Mouse (Mus musculus): ENCODE measurements around the gene Tlx3. TPM values are rescaled to one million over a fixed set of nuclear protein-coding genes. Genes with fewer than 3 reads are reported as not detected.

Gene Tlx3
- polyA plus RNA-seq (2012; fragmentation: generic; extraction: Trizol) = not detected

DNA sequence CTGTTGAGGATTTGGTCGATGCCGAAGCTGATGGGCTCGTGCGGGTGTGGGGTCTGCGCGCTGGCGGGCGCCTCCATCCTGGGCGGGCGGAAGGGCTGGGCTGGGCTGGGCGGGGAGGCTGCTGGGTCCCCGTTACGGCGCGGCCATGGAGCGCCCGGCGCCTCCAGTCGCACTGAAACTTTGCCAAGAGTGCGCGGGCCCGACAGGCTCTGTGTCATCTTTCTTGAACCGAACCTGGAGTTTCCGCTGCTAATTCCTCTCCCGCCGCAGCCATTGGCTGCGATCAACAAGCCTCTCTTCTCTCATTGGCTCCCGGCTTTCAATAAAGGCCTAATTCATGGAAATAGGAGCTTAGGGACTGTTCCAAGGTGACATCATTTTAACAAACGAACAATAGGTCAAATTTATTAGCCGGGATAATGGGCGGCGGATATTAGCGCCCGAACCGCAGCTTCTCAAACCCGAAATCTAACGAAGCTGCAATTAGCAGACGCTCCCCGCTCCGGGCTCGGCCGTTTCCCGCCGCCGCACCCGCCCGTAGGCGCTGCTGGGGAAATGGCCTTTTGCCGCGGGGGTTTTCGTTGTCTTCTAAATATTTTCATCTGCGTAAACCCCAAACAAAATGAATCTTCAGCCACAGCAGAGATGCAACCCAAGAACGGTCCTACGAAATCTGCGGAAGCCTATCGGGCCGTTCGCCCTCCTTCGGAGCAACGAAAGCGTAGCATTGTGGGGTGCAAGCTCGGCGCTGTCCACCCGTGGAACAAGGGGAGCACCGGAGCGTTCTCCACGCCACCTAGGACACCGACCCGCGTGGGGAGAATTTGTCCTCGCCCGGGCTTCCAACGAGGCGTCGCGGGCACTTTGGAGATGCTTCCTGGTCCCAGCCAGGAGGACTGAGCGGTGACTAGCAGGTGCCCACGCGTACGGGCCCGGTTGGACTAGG is at the start of gene Tlx3:
TSS of gene Tlx3 (minus strand) at position 207 of the 946 bp plus-strand sequence.
- no peaks in the 10 kb centered on the region for H3K36me3 ChIP-seq (ENCODE audit: control insufficient read depth, insufficient read depth)
- H3ac ChIP-seq (ENCODE audit: control insufficient read depth, insufficient read length) = no peak within 1 kb of the TSS
- peaks cover 13% of the 10 kb centered on the region for H3K27me3 ChIP-seq (ENCODE audit: control insufficient read depth, insufficient read depth, insufficient read length)
- no peaks in the 10 kb centered on the region for H3K79me2 ChIP-seq (ENCODE audit: control insufficient read depth, insufficient read depth)
- no peak within 1 kb of the TSS for H3K4me2 ChIP-seq (ENCODE audit: low read depth)
- no peak within 1 kb of the TSS for H3K4me3 ChIP-seq
- TF ChIP-seq USF1 (IDR thresholded peaks at IDR 0.05; ENCODE audit: low read depth) (no peak), TCF3 (IDR thresholded peaks at IDR 0.05; ENCODE audit: insufficient read length, low read depth) (no peak), POLR2A (IDR thresholded peaks at IDR 0.05; ENCODE audit: insufficient read length, low read depth) (no peak), POLR2AphosphoS2 (IDR thresholded peaks at IDR 0.05; ENCODE audit: insufficient read length, low read depth) (no peak), MYOG (IDR thresholded peaks at IDR 0.05; ENCODE audit: control insufficient read depth in 1 of 3, insufficient read depth in 1 of 3, insufficient read length in 2 of 3, low read depth in 2 of 3) (no peak), CEBPB (IDR thresholded peaks at IDR 0.05; ENCODE audit: insufficient read depth, poor library complexity, severe bottlenecking) (no peak), E2F4 (IDR thresholded peaks at IDR 0.05; ENCODE audit: insufficient read depth) (no peak), SRF (IDR thresholded peaks at IDR 0.05; ENCODE audit: control insufficient read depth, insufficient read length, low read depth) (no peak), REST (IDR thresholded peaks at IDR 0.05; ENCODE audit: insufficient read depth, insufficient read length) (no peak), TCF12 (IDR thresholded peaks at IDR 0.05; ENCODE audit: insufficient read depth, poor library complexity, severe bottlenecking) (no peak), MYOD1 (IDR thresholded peaks at IDR 0.05; ENCODE audit: control insufficient read depth in 1 of 3, insufficient read length in 2 of 3, low read depth in 2 of 3) (no peak), MAX (IDR thresholded peaks at IDR 0.05; ENCODE audit: low read depth) (no peak)

DNA sequence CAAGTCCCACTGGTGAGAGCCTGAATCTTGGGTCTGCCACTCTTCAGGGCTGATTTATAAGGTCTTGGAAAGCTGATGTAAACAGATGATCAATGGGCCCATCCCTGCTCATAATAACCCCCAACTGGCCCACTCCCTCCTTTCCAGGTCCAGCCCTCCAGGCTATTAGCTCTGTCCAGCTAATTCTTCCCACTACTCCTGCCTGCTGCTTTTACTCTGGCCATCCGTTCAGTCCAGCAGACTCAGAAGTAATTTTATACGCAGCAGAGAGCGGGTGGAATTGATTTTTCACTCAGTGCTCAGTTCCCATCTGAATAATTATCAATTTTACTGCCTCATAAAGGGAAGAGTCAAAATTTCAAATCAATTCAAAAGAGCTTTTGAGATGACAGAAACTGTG is 36.9 kb upstream of the Tlx3 start:
- no peak overlapping the region for H3K4me2 ChIP-seq (ENCODE audit: low read depth)
- no peaks in the 10 kb centered on the region for H3K36me3 ChIP-seq (ENCODE audit: control insufficient read depth, insufficient read depth)
- H3ac ChIP-seq (ENCODE audit: control insufficient read depth, insufficient read length) = no peak overlapping the region
- no peaks in the 10 kb centered on the region for H3K79me2 ChIP-seq (ENCODE audit: control insufficient read depth, insufficient read depth)
- H3K27me3 ChIP-seq (ENCODE audit: control insufficient read depth, insufficient read depth, insufficient read length) = no peaks in the 10 kb centered on the region
- no peak overlapping the region for H3K4me3 ChIP-seq
- TF ChIP-seq POLR2A (IDR thresholded peaks at IDR 0.05; ENCODE audit: insufficient read length, low read depth) (no peak), POLR2AphosphoS2 (IDR thresholded peaks at IDR 0.05; ENCODE audit: insufficient read length, low read depth) (no peak), MYOG (IDR thresholded peaks at IDR 0.05; ENCODE audit: control insufficient read depth in 1 of 3, insufficient read depth in 1 of 3, insufficient read length in 2 of 3, low read depth in 2 of 3) (no peak), TCF3 (IDR thresholded peaks at IDR 0.05; ENCODE audit: insufficient read length, low read depth) (no peak), USF1 (IDR thresholded peaks at IDR 0.05; ENCODE audit: low read depth) (no peak), TCF12 (IDR thresholded peaks at IDR 0.05; ENCODE audit: insufficient read depth, poor library complexity, severe bottlenecking) (no peak), CEBPB (IDR thresholded peaks at IDR 0.05; ENCODE audit: insufficient read depth, poor library complexity, severe bottlenecking) (no peak)

DNA sequence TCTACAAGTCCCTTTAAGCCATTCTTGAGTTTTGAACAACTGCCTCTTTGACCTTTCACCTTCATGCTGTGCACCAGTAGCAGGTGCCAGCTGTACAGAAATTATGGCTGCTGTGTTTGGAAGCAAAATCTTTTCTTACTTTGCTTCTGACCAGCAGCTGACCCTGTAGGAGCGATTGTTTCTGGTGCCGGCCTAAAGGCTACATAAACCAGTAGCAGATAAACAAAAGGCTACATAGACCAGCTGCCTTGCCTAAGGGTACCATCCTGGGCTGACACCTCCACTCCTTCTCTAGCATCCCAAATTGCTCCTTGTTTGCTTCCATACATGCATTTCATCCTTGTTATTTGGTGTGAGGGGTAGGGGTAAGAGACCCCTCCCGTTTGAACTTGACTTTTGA is 30.7 kb upstream of the Tlx3 start:
- no peak for TF ChIP-seq USF1 (IDR thresholded peaks at IDR 0.05; ENCODE audit: low read depth)
- no peak for TF ChIP-seq TCF12 (IDR thresholded peaks at IDR 0.05; ENCODE audit: insufficient read depth, poor library complexity, severe bottlenecking)
- TF ChIP-seq POLR2A (IDR thresholded peaks at IDR 0.05; ENCODE audit: insufficient read length, low read depth) = no peak
- no peak for TF ChIP-seq CEBPB (IDR thresholded peaks at IDR 0.05; ENCODE audit: insufficient read depth, poor library complexity, severe bottlenecking)
- no peaks in the 10 kb centered on the region for H3K36me3 ChIP-seq (ENCODE audit: control insufficient read depth, insufficient read depth)
- no peaks in the 10 kb centered on the region for H3K27me3 ChIP-seq (ENCODE audit: control insufficient read depth, insufficient read depth, insufficient read length)
- no peak overlapping the region for H3ac ChIP-seq (ENCODE audit: control insufficient read depth, insufficient read length)
- no peak overlapping the region for H3K4me3 ChIP-seq
- no peaks in the 10 kb centered on the region for H3K79me2 ChIP-seq (ENCODE audit: control insufficient read depth, insufficient read depth)
- no peak overlapping the region for H3K4me2 ChIP-seq (ENCODE audit: low read depth)

DNA sequence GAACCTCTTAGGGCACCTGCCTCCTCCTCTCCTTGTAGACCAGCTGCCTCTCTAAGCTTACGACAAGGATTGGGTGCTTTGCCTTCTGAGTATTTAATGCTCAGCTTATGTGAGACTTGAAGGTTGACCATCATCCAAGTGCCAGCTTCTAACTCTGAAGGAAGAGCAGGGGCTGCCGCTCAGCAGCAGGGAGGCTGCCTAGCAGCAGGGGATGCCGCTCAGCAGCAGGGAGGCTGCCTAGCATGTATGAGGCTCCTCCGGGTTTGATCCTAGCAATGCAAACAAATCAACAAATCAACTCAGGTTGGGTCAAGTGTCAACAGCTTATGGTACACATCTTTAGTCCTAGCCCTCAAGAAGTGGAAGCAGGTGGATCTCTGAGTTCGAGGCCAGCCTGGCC is 28.7 kb upstream of the Tlx3 start:
- H3K4me2 ChIP-seq (ENCODE audit: low read depth) = no peak overlapping the region
- TF ChIP-seq POLR2A (IDR thresholded peaks at IDR 0.05; ENCODE audit: insufficient read length, low read depth) (no peak), CEBPB (IDR thresholded peaks at IDR 0.05; ENCODE audit: insufficient read depth, poor library complexity, severe bottlenecking) (no peak), REST (IDR thresholded peaks at IDR 0.05; ENCODE audit: insufficient read depth, insufficient read length) (no peak), TCF12 (IDR thresholded peaks at IDR 0.05; ENCODE audit: insufficient read depth, poor library complexity, severe bottlenecking) (no peak), SRF (IDR thresholded peaks at IDR 0.05; ENCODE audit: control insufficient read depth, insufficient read length, low read depth) (no peak), POLR2AphosphoS2 (IDR thresholded peaks at IDR 0.05; ENCODE audit: insufficient read length, low read depth) (no peak), MYOD1 (IDR thresholded peaks at IDR 0.05; ENCODE audit: control insufficient read depth in 1 of 3, insufficient read length in 2 of 3, low read depth in 2 of 3) (no peak), MAX (IDR thresholded peaks at IDR 0.05; ENCODE audit: low read depth) (no peak), TCF3 (IDR thresholded peaks at IDR 0.05; ENCODE audit: insufficient read length, low read depth) (no peak), E2F4 (IDR thresholded peaks at IDR 0.05; ENCODE audit: insufficient read depth) (no peak), MYOG (IDR thresholded peaks at IDR 0.05; ENCODE audit: control insufficient read depth in 1 of 3, insufficient read depth in 1 of 3, insufficient read length in 2 of 3, low read depth in 2 of 3) (no peak), USF1 (IDR thresholded peaks at IDR 0.05; ENCODE audit: low read depth) (no peak)
- no peaks in the 10 kb centered on the region for H3K27me3 ChIP-seq (ENCODE audit: control insufficient read depth, insufficient read depth, insufficient read length)
- no peak overlapping the region for H3ac ChIP-seq (ENCODE audit: control insufficient read depth, insufficient read length)
- H3K4me3 ChIP-seq = no peak overlapping the region
- no peaks in the 10 kb centered on the region for H3K36me3 ChIP-seq (ENCODE audit: control insufficient read depth, insufficient read depth)
- H3K79me2 ChIP-seq (ENCODE audit: control insufficient read depth, insufficient read depth) = no peaks in the 10 kb centered on the region
